Comparison of ENCODE assay signal across 29 mouse cellular contexts in the genomic region with DNA sequence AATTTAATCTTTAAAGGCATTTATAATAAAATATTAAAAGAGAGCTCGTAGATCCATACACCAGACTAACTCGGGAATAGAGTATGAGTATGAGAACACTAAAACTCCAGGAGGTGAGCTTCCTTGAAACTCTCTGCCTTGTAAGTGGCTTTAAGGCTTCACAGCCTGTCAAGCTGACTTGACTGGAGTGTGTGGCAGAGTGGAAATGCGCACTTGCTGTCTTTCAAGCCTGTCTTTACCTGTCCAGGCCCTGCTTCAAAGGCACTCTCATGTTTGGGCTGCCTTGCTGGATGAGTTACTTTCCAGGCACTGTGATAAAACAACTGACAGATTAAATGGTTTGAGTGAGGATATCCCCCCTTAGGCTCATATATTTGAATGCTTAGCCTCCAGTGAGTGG. TPM values are rescaled to one million over a fixed set of nuclear protein-coding genes. Genes with fewer than 3 reads are reported as not detected.
DNase-seq lines count a peak whose midpoint lies in the region; ATAC-seq and TF ChIP-seq lines count a peak whose summit lies in the region.
"Had no signal": no experiment of that assay in that cellular context is flagged by ENCODE, and none has a peak within 500 bp of the region (broad histone marks: within the 10 kb centered on the region; RNA-seq: fewer than 3 reads in every experiment).

No protein-coding gene starts in this region.

- peaks cover 5% of the 10 kb centered on the region for H3K9me3 ChIP-seq in kidney, embryonic 16.5 days (ENCODE audit: low read length)
- H3K9me3 ChIP-seq in ES-Bruce4 (replicated peaks; ENCODE audit: control insufficient read depth, insufficient read depth, low read length, poor library complexity, severe bottlenecking), result peaks cover 26% of the 10 kb centered on the region
- H3K9me3 ChIP-seq in ES-E14 (ENCODE audit: control insufficient read depth, insufficient read depth, low read depth, low read length), result no peaks in the 10 kb centered on the region
- peaks cover 3% of the 10 kb centered on the region; the same call in 1 of the 2 replicates for H3K9me3 ChIP-seq in liver, postnatal 0 days (ENCODE audit: low read length)
- H3K9me3 ChIP-seq: embryonic facial prominence, embryonic 15.5 days; heart, embryonic 15.5 days; hindbrain, embryonic 13.5 days had no signal

- in situ Hi-C loops in ES-E14 (cut with MboI; ENCODE audit: low sequenced_read_pairs in 2 of 2, unreplicated experiment in 2 of 2), result no loop called here

- H3K4me3 ChIP-seq in kidney, embryonic 16.5 days (ENCODE audit: low read length), result no peak overlapping the region
- H3K4me3 ChIP-seq in ES-Bruce4 (ENCODE audit: low read depth, low read length) (no peak overlapping the region), ES-E14 (ENCODE audit: insufficient read depth in 1 of 2, low read depth in 1 of 2, low read length in 2 of 2, poor library complexity in 1 of 2, severe bottlenecking in 1 of 2) (peak overlapping the region in 1 of 2 experiments; percentile 23; a peak in 1 of 4 replicates)
- no peak overlapping the region for H3K4me3 ChIP-seq in liver, postnatal 0 days (ENCODE audit: low read depth, low read length)
- H3K4me3 ChIP-seq: embryonic facial prominence, embryonic 12.5 days; embryonic facial prominence, embryonic 15.5 days; gastrocnemius, adult 2 months; heart, embryonic 12.5 days; heart, embryonic 15.5 days; hindbrain, embryonic 10.5 days; hindbrain, embryonic 13.5 days had no signal

- H3K27me3 ChIP-seq in kidney, embryonic 16.5 days (ENCODE audit: insufficient read depth, low read length), result no peaks in the 10 kb centered on the region
- no peaks in the 10 kb centered on the region for H3K27me3 ChIP-seq in ES-Bruce4 (ENCODE audit: control insufficient read depth, insufficient read depth, low read length, poor library complexity, severe bottlenecking)
- H3K27me3 ChIP-seq in liver, postnatal 0 days (ENCODE audit: insufficient read depth, low read length), result no peaks in the 10 kb centered on the region
- H3K27me3 ChIP-seq: embryonic facial prominence, embryonic 12.5 days; embryonic facial prominence, embryonic 15.5 days had no signal

- no peak for TF ChIP-seq POLR2A in ES-Bruce4 (IDR thresholded peaks at IDR 0.05; ENCODE audit: insufficient read depth, low read length)

- H3K4me1 ChIP-seq in kidney, embryonic 16.5 days (ENCODE audit: insufficient read depth, low read length), result no peaks in the 10 kb centered on the region
- H3K4me1 ChIP-seq in ES-Bruce4 (ENCODE audit: control insufficient read depth, insufficient read depth, low read length) (no peaks in the 10 kb centered on the region), ES-E14 (ENCODE audit: control insufficient read depth in 2 of 2, insufficient read depth in 2 of 2, low read length in 2 of 2, poor library complexity in 1 of 2) (peaks cover 16 to 18% of the 10 kb centered on the region in 2 experiments)
- no peaks in the 10 kb centered on the region for H3K4me1 ChIP-seq in liver, postnatal 0 days (ENCODE audit: insufficient read depth)
- H3K4me1 ChIP-seq: embryonic facial prominence, embryonic 12.5 days; embryonic facial prominence, embryonic 15.5 days; heart, embryonic 12.5 days; heart, embryonic 15.5 days; hindbrain, embryonic 13.5 days had no signal

- TF ChIP-seq CTCF in ES-Bruce4 (IDR thresholded peaks at IDR 0.05; ENCODE audit: low read depth, low read length), result no peak
- TF ChIP-seq CTCF in liver, postnatal 0 days (IDR thresholded peaks at IDR 0.05; ENCODE audit: low read depth), result no peak

- DNase-seq in kidney, adult 9 months, result no peak
- DNase-seq in ES-E14 (ENCODE audit: low read depth, low spot score), result no peak
- DNase-seq in liver, postnatal 0 days, result no peak
- DNase-seq in gastrocnemius, postnatal 36 days, result no peak
- DNase-seq: adrenal gland, adult 2 months; adrenal gland, postnatal 14 days; cerebellum, adult 11 months; cerebellum, adult 2 months; cerebellum, adult 9-11 months; cerebellum, postnatal 25 days; forebrain, postnatal 0 days; gastrocnemius, adult 2 months; gastrocnemius, postnatal 14 days; heart, adult 18-20 months; heart, postnatal 10 days; heart, postnatal 36 days had no signal

- no peak for TF ChIP-seq EP300 in ES-Bruce4 (IDR thresholded peaks at IDR 0.05; ENCODE audit: insufficient read depth, low read depth, low read length)
- TF ChIP-seq EP300 in liver, postnatal 0 days (IDR thresholded peaks at IDR 0.05; ENCODE audit: low read depth), result no peak

- peak overlapping the region; percentile 25; the same call in 1 of the 2 replicates for H3K27ac ChIP-seq in kidney, embryonic 16.5 days (ENCODE audit: low read length)
- 0 out of 2 replicates have a peak overlapping the region, but pooled peaks have one; percentile 8 for H3K27ac ChIP-seq in ES-Bruce4 (ENCODE audit: insufficient read depth, low read length)
- peak overlapping the region; percentile 89 for H3K27ac ChIP-seq in ES-E14 (ENCODE audit: insufficient read depth, low read depth, low read length, poor library complexity, severe bottlenecking)
- no peak overlapping the region for H3K27ac ChIP-seq in liver, postnatal 0 days (ENCODE audit: low read depth)
- H3K27ac ChIP-seq: embryonic facial prominence, embryonic 12.5 days; embryonic facial prominence, embryonic 15.5 days; gastrocnemius, adult 2 months; heart, embryonic 15.5 days; hindbrain, embryonic 10.5 days; hindbrain, embryonic 13.5 days had no signal

- no peak overlapping the region for H3K4me2 ChIP-seq in kidney, embryonic 16.5 days (replicated peaks; ENCODE audit: low read depth, low read length)
- H3K4me2 ChIP-seq in liver, postnatal 0 days (ENCODE audit: low read depth, low read length), result no peak overlapping the region
- H3K4me2 ChIP-seq: embryonic facial prominence, embryonic 12.5 days; embryonic facial prominence, embryonic 15.5 days; heart, embryonic 12.5 days; heart, embryonic 15.5 days; hindbrain, embryonic 13.5 days had no signal

- WGBS in kidney, embryonic 16.5 days, result 77% methylated on average over 3 of the region's 3 CpGs
- 73% methylated on average over 3 of the region's 3 CpGs for WGBS in liver, postnatal 0 days (ENCODE audit: insufficient replicate concordance)

- no peaks in the 10 kb centered on the region for H3K36me3 ChIP-seq in kidney, embryonic 16.5 days (ENCODE audit: insufficient read depth, low read length)
- H3K36me3 ChIP-seq in ES-Bruce4 (ENCODE audit: control insufficient read depth, insufficient read depth, low read length, poor library complexity, severe bottlenecking) (no peaks in the 10 kb centered on the region), ES-E14 (ENCODE audit: control insufficient read depth, insufficient read depth, low read length, poor library complexity, severe bottlenecking) (no peaks in the 10 kb centered on the region)
- no peaks in the 10 kb centered on the region for H3K36me3 ChIP-seq in liver, postnatal 0 days (replicated peaks; ENCODE audit: insufficient read depth, low read length)
- H3K36me3 ChIP-seq: embryonic facial prominence, embryonic 12.5 days; embryonic facial prominence, embryonic 15.5 days; heart, embryonic 12.5 days; heart, embryonic 15.5 days; hindbrain, embryonic 10.5 days; hindbrain, embryonic 13.5 days had no signal

- no peak for ATAC-seq in kidney, embryonic 16.5 days (ENCODE audit: low FRiP score, low TSS enrichment)
- ATAC-seq in liver, postnatal 0 days, result no peak
- ATAC-seq: CD4-positive, CD25-positive, alpha-beta regulatory T cell, adult 4 months; forebrain, embryonic 14.5 days; forebrain, postnatal 0 days; hindbrain, embryonic 16.5 days had no signal

- H3K9ac ChIP-seq in kidney, embryonic 16.5 days (replicated peaks; ENCODE audit: low read length), result no peak overlapping the region
- no peak overlapping the region for H3K9ac ChIP-seq in ES-Bruce4 (ENCODE audit: low read depth, poor library complexity, severe bottlenecking)
- no peak overlapping the region for H3K9ac ChIP-seq in ES-E14 (ENCODE audit: insufficient read depth, low read depth, low read length, poor library complexity, severe bottlenecking)
- H3K9ac ChIP-seq in liver, postnatal 0 days (replicated peaks), result no peak overlapping the region
- H3K9ac ChIP-seq: embryonic facial prominence, embryonic 12.5 days; embryonic facial prominence, embryonic 15.5 days; forebrain, postnatal 0 days; heart, embryonic 12.5 days; heart, embryonic 15.5 days; hindbrain, embryonic 13.5 days had no signal

- intact Hi-C loops in gastrocnemius, postnatal 36 days (cut with DNase I), result no loop called here

TF ChIP-seq in ES-E14, 5 proteins besides CTCF, POLR2A, EP300 and RAD21:
- TF ChIP-seq HCFC1 (IDR thresholded peaks at IDR 0.05; ENCODE audit: borderline replicate concordance, insufficient read depth, low read length), result no peak
- TF ChIP-seq MAFK (IDR thresholded peaks at IDR 0.05; ENCODE audit: insufficient read depth, low read depth, low read length), result 0 out of 2 replicates have a peak, but pooled peaks have one; percentile 2
- no peak for TF ChIP-seq ZC3H11A (IDR thresholded peaks at IDR 0.05; ENCODE audit: borderline replicate concordance, low read depth, low read length)

RNA-seq across cellular contexts. Expression of gene Crocc2, which starts 29.4 kb away (rescaled TPM):
- 0.22 and 0.34 TPM in 2 replicates for polyA plus RNA-seq in kidney, embryonic 16.5 days (2015; fragmentation: Nextera tagmentation; extraction: Ambion mirVana)
- 0.09 TPM in 1 of 2 replicates, not detected in the other for polyA plus RNA-seq in ES-Bruce4 (2011; ENCODE audit: insufficient read depth, insufficient read length, low read depth, missing spikeins)
- total RNA-seq in ES-E14 (2012; rRNA removed), result 3.1 and 3.2 TPM in 2 replicates
- not detected in 2 replicates for polyA plus RNA-seq in liver, postnatal 0 days (2015; fragmentation: Nextera tagmentation; extraction: Ambion mirVana)
- not detected for total RNA-seq in gastrocnemius, postnatal 36 days (2021)
- total RNA-seq: adrenal gland, adult 2 months; common myeloid progenitor, adult 5-6 weeks; gastrocnemius, adult 2 months; gastrocnemius, postnatal 14 days; heart, postnatal 36 days had no signal
- polyA plus RNA-seq: CD4-positive, CD25-positive, alpha-beta regulatory T cell, adult 4 months had no signal

RNA-seq across cellular contexts. Expression of gene 2310007B03Rik, which starts 37.2 kb away (rescaled TPM):
- polyA plus RNA-seq in kidney, embryonic 16.5 days (2015; fragmentation: Nextera tagmentation; extraction: Ambion mirVana), result 2.2 and 2.3 TPM in 2 replicates
- 1.9 and 2.1 TPM in 2 replicates for polyA plus RNA-seq in ES-Bruce4 (2011; ENCODE audit: insufficient read depth, insufficient read length, low read depth, missing spikeins)
- 0.62 and 0.90 TPM in 2 replicates for total RNA-seq in ES-E14 (2012; rRNA removed)
- 0.51 and 0.99 TPM in 2 replicates for polyA plus RNA-seq in liver, postnatal 0 days (2015; fragmentation: Nextera tagmentation; extraction: Ambion mirVana)
- not detected for total RNA-seq in gastrocnemius, postnatal 36 days (2021)
- total RNA-seq: adrenal gland, adult 2 months; adrenal gland, postnatal 14 days; common myeloid progenitor, adult 5-6 weeks; forebrain, postnatal 0 days; gastrocnemius, adult 2 months; gastrocnemius, postnatal 14 days; heart, postnatal 10 days; heart, postnatal 36 days had no signal
- polyA plus RNA-seq: adrenal gland, adult 2 months; CD4-positive, CD25-positive, alpha-beta regulatory T cell, adult 4 months; cerebellum, adult 2 months; frontal cortex, adult 2 months; heart, embryonic 12.5 days had no signal

RNA-seq across cellular contexts. Expression of gene Sned1, which starts 37.7 kb away (rescaled TPM):
- 9.5 and 11.1 TPM in 2 replicates for polyA plus RNA-seq in kidney, embryonic 16.5 days (2015; fragmentation: Nextera tagmentation; extraction: Ambion mirVana)
- polyA plus RNA-seq in ES-Bruce4 (2011; ENCODE audit: insufficient read depth, insufficient read length, low read depth, missing spikeins), result 0.75 and 1.1 TPM in 2 replicates
- total RNA-seq in ES-E14 (2012; rRNA removed), result 11.8 and 13.3 TPM in 2 replicates
- polyA plus RNA-seq in liver, postnatal 0 days (2015; fragmentation: Nextera tagmentation; extraction: Ambion mirVana), result 0.25 and 0.54 TPM in 2 replicates
- total RNA-seq in gastrocnemius, postnatal 36 days (2021), result 1 to 10 TPM; 4.3 to 5.4 TPM
